In genomic region chr4:123624438-123624837, GRCm38 (mm10) we compare ENCODE assay signal across 8 mouse cellular contexts. TPM values are rescaled to one million over a fixed set of nuclear protein-coding genes. Genes with fewer than 3 reads are reported as not detected.
DNase-seq lines count a peak whose midpoint lies in the region; ATAC-seq and TF ChIP-seq lines count a peak whose summit lies in the region.

No protein-coding gene starts in this region.

- TF ChIP-seq POLR2A in cerebellum, adult 2 months (IDR thresholded peaks at IDR 0.05; ENCODE audit: borderline replicate concordance, insufficient read depth, low read length): no peak

- no peak for TF ChIP-seq CTCF in cerebellum, adult 2 months (IDR thresholded peaks at IDR 0.05; ENCODE audit: borderline replicate concordance, insufficient read depth, low read depth, low read length)
- TF ChIP-seq CTCF in heart, postnatal 0 days (IDR thresholded peaks at IDR 0.05; ENCODE audit: low read depth): no peak

- no peaks in the 10 kb centered on the region for H3K27me3 ChIP-seq in cerebellum, adult 2 months (ENCODE audit: control insufficient read depth, insufficient read depth, low read length)
- H3K27me3 ChIP-seq in heart, postnatal 0 days (ENCODE audit: control insufficient read depth, insufficient read depth, low read length): no peaks in the 10 kb centered on the region
- H3K27me3 ChIP-seq in lung, embryonic 16.5 days (ENCODE audit: control insufficient read depth, insufficient read depth, low read depth, low read length): no peaks in the 10 kb centered on the region

- peak; percentile 60; the same call in 1 of the 2 replicates for ATAC-seq in heart, postnatal 0 days (ENCODE audit: insufficient read depth, low read depth)
- ATAC-seq in lung, embryonic 16.5 days (ENCODE audit: low read depth): peak; percentile 70

- no peak for DNase-seq in cerebellum, adult 2 months
- no peak for DNase-seq in cerebellum, adult 11 months
- peak; percentile 47 for DNase-seq in embryo, embryonic 10 days (ENCODE audit: low spot score)
- peak; percentile 63 for DNase-seq in heart, postnatal 0 days (ENCODE audit: low spot score)
- no peak for DNase-seq in MN1 (ENCODE audit: low spot score)
- DNase-seq in cerebellum, postnatal 10 days: no peak
- DNase-seq in cerebellum, adult 9-11 months: no peak

- H3K9ac ChIP-seq in heart, postnatal 0 days (replicated peaks; ENCODE audit: low read depth, low read length): no peak overlapping the region
- H3K9ac ChIP-seq in lung, embryonic 16.5 days (ENCODE audit: low read length): no peak overlapping the region

- no peak overlapping the region for H3K4me2 ChIP-seq in heart, postnatal 0 days (ENCODE audit: low read depth, low read length)
- H3K4me2 ChIP-seq in lung, embryonic 16.5 days (ENCODE audit: low read depth, low read length): peak overlapping the region; percentile 26; the same call in 1 of the 2 replicates

- peaks cover 23% of the 10 kb centered on the region for H3K4me1 ChIP-seq in cerebellum, adult 2 months (ENCODE audit: control insufficient read depth, insufficient read depth, low read length)
- H3K4me1 ChIP-seq in heart, postnatal 0 days (ENCODE audit: control insufficient read depth, insufficient read depth): peaks cover 38% of the 10 kb centered on the region
- H3K4me1 ChIP-seq in lung, embryonic 16.5 days (replicated peaks; ENCODE audit: control insufficient read depth, insufficient read depth, low read length): peaks cover 38% of the 10 kb centered on the region

- TF ChIP-seq EP300 in heart, postnatal 0 days (IDR thresholded peaks at IDR 0.05; ENCODE audit: low read depth): no peak

- WGBS in cerebellum, adult 2 months: 39% methylated on average over 5 of the region's 5 CpGs
- WGBS in heart, postnatal 0 days: 15% methylated on average over 5 of the region's 5 CpGs
- 14% methylated on average over 5 of the region's 5 CpGs for WGBS in lung, embryonic 16.5 days

- H3K27ac ChIP-seq in cerebellum, adult 2 months (ENCODE audit: insufficient read depth, low read length): peak overlapping the region; percentile 49
- peak overlapping the region; percentile 71 for H3K27ac ChIP-seq in heart, postnatal 0 days (ENCODE audit: low read depth)
- H3K27ac ChIP-seq in lung, embryonic 16.5 days (ENCODE audit: low read length): peak overlapping the region; percentile 80

- H3K36me3 ChIP-seq in heart, postnatal 0 days (replicated peaks; ENCODE audit: control insufficient read depth, insufficient read depth, low read length): no peaks in the 10 kb centered on the region
- H3K36me3 ChIP-seq in lung, embryonic 16.5 days (ENCODE audit: control insufficient read depth, insufficient read depth, low read length): no peaks in the 10 kb centered on the region

- H3K9me3 ChIP-seq in heart, postnatal 0 days (replicated peaks; ENCODE audit: control insufficient read depth, low read length): no peaks in the 10 kb centered on the region
- no peaks in the 10 kb centered on the region for H3K9me3 ChIP-seq in lung, embryonic 16.5 days (ENCODE audit: control insufficient read depth, low read length)

- no peak overlapping the region for H3K4me3 ChIP-seq in cerebellum, adult 2 months (replicated peaks; ENCODE audit: insufficient read depth, low read depth, low read length)
- no peak overlapping the region for H3K4me3 ChIP-seq in heart, postnatal 0 days (ENCODE audit: low read depth, low read length)
- no peak overlapping the region for H3K4me3 ChIP-seq in lung, embryonic 16.5 days (ENCODE audit: low read length)

RNA-seq across cellular contexts. Expression of gene Macf1, which starts 59.7 kb away (rescaled TPM):
- polyA plus RNA-seq in cerebellum, adult 2 months (2012; rRNA removed): 193 and 201 TPM in 2 replicates
- total RNA-seq in heart, postnatal 0 days (2014; rRNA removed; ENCODE audit: low replicate concordance): 236 and 250 TPM in 2 replicates
- polyA plus RNA-seq in heart, postnatal 0 days (2015; fragmentation: Nextera tagmentation; extraction: Ambion mirVana): 40.2 and 41.4 TPM in 2 replicates
- polyA plus RNA-seq in lung, embryonic 16.5 days (2015; fragmentation: Nextera tagmentation; extraction: Ambion mirVana): 77.8 and 89.5 TPM in 2 replicates

Comparison
In these comparisons a context has a peak if more than half of its experiments do, and no peak if none do; other contexts are left out.
1. DNase-seq: peak in embryo, embryonic 10 days (single experiment) and heart, postnatal 0 days (single experiment); none in cerebellum, adult 2 months (0 of 2), cerebellum, adult 11 months (single experiment), MN1 (single experiment), cerebellum, postnatal 10 days (0 of 2) and cerebellum, adult 9-11 months (single experiment).
2. Peak in every context shown above with its lines, with median percentiles within 50 percentile points of each other: H3K27ac ChIP-seq.